Mouse (Mus musculus): ENCODE measurements around the gene Vasp.

Gene Vasp

GRCm38 (mm10) chr7:19271238-19272172, at the start of gene Vasp:
Gene Vasp, minus strand, starts transcription at chr7:19271817.
- DNase-seq, result peak; percentile 87

- no peak for DNase-seq
These were observed 49.0 kb upstream of the Vasp start for GRCm38 (mm10) chr7:19320637-19321036.

DNA sequence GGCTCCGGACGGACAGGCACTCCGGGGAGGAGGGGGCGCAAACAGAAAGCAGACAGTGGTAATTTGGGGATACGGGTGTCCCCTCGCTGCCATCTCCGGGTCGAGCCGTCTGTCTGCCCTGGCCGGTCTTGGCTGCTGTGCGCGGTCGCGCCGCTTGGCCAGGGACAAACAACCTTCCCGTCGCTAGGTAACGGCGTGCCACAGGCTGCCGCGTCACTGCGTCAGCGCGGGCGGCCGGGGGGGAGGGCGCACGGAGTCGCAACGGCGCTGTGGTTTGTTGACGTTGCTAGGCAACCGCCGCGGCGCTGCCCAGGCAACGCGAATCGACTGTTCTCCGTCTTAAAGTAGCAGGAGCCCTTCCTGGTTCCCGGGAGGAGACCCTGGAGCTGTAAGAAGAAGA, 48.3 kb upstream of the Vasp start:
- peak; percentile 88 for DNase-seq

GRCm38 (mm10) chr7:19319458-19319857, 47.8 kb upstream of the Vasp start:
- DNase-seq, result no peak

DNA sequence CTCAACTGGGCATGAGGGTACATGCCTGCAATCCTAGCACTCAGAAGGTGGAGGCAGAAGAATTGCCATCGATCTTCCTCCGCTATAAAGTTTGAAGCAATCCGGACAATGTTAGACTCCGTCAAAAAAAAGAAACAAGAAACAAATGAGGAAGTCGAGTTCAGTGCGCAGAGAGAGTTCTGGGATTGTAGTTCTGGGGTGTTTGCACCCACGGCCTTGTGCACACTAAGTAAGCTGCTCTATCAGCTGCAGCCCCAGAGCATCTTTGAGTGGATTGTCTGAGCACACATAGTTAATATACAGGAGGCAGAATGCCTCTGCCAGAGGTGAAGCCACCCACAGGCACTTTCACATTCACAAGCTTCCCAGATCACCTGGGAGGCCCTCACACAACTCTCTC, 47.1 kb upstream of the Vasp start:
- no peak for DNase-seq

- no peak for DNase-seq
These were observed 46.6 kb upstream of the Vasp start for GRCm38 (mm10) chr7:19318201-19318600.

DNA sequence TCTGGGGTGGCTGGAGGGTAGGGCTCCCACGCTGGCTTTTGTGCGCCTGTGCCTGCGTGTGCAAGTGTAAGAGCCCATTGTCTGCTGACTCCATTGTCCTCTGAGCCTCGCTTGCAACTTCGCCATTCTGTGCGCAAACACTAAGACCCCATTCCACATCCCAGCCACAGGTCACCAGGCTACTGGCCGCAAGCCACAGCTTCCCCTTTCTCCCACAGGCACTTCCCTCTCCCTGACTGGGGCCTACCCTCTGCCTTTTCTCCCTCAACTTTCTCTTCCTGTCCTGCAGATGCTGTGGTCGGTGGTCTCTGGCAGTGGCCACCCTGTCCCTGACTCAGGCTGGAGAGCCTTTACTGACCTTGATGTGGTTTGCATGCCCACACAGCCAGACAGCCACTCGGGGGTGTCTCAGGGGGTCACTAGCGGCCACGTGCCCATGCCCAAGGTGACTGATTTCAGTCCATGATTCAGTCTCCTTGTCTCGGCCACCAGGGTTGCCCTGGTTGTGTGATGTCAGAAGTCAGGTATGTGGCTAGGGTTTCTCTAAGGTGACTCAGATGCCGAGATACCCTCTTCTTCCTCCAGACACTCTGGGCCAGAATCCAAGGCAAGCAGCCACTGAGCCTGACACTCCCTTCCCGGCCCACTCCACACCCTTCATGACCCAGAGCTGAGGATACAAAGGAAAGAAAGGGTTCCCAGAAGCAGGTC, 45.0 kb upstream of the Vasp start:
- DNase-seq, result no peak

- DNase-seq, result no peak
These were observed 42.4 kb upstream of the Vasp start for GRCm38 (mm10) chr7:19314033-19314432.

DNA sequence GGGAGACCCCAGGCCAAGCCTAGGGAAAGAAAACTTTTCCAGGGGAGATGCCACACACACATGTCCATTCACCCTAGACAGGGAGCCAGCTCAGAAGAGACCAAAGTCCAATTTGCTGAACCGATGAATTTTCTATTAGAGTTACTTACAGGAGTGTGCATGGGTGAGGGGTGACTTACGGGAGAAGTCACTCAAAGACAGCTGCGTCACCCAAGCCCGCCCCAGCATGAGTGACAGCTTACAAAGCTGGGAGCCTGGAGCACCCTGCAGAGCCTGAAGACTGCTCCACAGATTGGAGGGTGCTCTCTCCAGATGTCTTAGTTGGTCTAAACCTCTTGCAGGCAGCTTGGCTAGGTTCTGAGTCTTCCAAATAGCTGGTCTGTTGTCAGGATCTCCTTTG, 40.4 kb upstream of the Vasp start:
- no peak for DNase-seq

DNA sequence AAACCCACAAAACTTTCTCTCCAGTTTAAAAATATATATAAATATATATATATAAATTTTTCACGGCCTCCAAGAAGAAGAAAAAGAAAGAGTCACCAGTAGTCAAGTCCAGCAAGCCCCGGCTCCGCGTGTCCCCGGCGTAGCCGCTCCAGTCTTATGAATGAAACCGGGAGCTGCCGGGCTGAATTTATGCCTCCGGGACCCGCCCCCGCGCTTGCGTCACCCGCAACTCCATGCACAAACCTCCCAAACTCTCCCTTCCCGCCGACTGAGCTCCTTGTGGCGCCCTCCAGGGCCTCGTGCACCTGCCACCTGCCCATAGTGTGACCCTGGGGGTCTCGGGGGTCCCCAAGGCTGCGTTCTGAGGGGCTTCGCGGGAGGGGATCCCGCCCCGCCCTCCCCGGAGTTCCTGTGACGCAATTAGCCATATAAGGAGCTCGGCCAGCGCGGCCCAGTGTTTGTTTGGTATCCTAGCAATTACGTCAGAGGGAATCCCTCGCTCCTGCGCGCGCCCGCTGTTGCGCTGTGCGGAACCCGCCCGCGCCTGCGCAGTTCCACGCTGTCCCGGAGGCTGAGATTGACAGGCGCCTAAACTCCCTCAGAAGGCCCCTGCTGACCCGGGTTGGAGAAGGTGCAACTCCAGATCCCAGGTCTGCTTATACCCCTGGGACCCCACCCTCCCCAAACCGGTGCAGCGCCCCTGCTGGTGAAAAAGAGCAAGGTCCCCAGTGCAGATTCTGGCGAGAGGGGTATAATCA, 38.4 kb upstream of the Vasp start, which contains the start of gene Fosb:
TSS of gene Fosb (minus strand) at position 168 of the 758 bp plus-strand sequence.
- DNase-seq, result peak; percentile 91

DNA sequence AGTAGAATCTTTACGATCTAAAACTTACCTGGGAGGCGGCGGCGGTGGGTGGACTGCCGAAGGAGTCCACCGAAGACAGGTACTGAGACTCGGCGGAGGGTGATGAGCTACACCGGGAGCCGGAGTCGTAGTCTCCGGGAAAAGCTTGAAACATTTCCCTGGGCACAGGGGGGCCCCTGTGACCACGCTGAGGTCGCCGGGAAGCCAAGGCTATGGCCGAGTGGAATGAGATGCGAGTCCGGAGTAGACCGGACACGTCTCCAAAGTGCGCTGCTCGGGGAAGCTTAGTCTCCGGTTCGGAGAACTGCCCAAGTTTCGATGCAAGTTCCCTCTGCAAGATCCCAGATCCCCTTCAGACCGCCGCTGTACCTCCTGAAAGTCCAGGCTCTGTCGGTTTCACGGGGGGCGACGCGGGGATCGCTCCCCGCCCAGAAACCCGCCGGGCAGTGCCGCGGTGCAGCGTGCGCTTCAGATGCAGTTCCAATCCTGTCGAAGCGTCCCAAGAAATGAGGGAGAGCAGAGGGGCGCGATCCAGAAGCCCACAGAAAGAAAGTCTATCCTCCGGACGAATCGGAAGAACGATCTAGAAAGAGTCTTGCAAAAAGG, 37.8 kb upstream of the Vasp start:
- DNase-seq, result no peak

- DNase-seq, result peak; percentile 96
These were observed 37.0 kb upstream of the Vasp start for GRCm38 (mm10) chr7:19308454-19309277.

DNA sequence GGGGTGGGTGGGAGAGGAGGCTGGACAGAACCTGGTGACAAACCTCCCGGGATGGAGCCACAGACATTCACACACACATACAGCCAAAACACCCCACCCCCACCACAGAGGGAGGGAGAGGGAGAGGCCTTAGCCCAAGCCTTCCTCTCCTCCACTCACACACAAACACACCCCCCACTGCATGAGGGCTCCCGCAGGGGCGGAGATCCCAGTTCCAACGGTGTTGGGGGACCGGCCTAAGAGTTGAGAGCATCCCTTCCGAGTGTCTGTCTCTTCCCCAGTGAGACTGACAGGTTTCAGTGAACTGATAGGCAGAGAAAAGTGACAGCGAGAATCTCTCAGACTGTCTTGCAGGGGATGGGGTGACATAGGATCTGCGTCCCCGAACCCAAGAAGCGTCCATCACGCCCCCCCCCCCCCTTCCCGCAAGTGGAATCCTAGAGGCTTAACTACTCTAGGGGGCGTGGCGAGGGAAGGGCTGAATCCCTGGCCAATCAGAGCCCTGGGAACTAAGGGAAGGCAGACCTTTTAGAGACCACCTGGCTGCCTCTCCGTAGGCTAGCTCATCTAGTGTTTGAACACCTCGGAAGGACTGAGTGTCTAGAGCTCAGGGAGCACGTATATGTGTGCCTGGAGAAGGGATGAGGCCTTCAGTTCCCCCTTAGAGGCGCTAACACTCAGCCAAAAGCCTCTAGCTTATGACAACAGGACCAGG, 36.3 kb upstream of the Vasp start:
- DNase-seq, result no peak

DNA sequence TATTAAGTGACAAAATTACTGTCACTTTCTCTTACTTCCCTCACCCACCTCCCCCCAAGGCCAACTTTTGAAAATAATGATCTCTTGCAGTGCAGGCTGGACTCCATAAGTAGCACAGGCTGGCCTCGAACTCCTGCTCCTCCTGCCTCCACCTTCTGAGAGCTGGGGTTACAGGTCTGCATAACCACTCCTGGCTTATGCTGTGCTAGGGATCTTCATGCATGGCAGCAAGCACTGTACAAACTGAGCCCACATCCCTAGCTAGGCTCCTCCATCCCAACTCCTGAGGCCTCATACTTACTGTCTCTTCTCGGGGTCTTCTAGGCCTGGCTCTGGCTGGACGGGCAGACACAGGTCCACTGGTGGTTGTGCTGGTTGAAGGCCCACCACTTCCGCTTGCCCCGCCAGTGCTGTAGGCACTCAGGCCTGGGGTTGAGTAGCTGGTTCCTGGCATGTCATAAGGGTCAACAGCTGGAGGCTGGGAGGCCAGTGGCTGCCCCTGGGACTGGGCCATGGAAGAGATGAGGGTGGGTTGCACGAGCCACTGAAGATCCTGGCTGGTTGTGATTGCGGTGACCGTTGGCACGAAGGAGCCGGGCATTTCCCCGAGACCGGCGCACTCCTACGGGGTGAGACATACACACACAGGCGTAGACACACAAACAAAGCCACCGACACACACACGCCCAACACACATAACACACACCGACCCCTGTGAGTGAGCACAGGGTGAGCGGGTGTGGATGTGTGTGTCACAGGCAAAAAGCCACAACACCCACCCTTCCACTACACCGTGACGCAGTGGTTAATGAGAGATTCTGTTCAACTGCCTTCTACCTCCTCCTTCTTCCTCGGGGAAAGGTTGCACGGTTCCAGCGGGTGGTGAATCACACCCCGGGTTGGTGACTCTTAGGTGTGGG, 35.5 kb upstream of the Vasp start:
- no peak for DNase-seq

- no peak for DNase-seq
These were observed 34.5 kb upstream of the Vasp start for GRCm38 (mm10) chr7:19305796-19306765.

- DNase-seq, result no peak
These were observed 33.8 kb upstream of the Vasp start for GRCm38 (mm10) chr7:19305413-19305735.

DNA sequence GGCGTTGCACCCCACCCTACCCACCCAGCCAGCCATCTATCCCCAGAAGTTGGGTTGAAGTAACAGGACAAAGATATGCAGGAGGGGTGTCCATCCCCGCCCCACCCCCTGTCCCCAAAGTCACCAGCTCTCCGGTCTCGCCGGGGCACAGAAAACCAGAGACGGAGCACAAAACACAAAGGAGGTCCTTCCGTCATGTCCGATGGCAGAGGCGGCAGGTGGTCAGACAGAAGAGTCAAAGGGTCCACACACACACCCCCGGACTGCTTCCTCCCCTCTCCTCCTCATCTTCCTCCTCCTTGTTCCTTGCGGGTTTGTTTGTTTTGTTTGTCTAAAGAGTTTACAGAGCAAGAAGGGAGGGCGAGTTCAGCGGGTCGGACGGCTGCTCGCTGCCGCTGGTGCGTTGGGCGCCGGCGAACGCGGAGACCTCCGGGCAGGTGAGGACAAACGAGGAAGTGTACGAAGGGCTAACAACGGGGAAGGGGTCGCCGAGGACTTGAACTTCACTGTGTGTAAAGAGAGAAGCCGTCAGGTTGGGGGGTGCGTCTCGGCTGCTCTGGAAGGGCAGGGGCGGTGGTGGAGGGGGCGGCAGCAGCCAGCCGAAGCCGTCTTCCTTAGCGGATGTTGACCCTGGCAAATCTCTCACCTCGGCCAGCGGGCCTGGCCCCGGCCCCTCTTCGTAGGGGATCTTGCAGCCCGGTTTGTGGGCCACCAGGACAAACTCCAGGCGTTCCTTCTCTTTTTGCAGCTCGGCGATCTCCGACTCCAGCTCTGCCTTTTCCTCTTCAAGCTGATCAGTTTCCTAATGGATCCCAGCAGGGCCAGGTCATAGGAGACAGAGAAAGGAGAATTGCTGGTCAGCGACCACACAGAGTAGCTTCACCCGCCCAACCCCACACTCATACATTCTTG, 33.1 kb upstream of the Vasp start:
- DNase-seq, result no peak

DNA sequence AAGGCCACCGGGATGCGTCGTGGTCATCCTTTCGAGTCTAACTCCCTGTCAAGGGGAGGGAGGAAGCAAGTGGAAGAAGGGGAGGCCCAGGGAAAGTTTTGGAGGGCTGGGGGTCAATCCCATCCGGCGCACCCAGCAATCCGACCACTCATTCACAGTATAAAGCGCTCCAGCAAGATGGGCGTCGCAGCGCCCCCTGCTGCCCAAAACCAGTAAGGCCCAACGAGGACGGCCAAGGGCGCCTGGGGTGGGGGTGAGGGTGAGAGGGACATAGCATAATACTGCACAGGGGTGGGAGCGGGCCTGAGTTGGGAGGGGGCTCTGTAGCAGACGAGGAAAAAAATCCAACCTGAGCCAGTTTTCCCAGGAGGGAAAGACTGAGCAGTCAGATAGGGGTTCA, 32.2 kb upstream of the Vasp start:
- peak; percentile 78 for DNase-seq
